Mouse (Mus musculus): ENCODE measurements around the gene Sec31b.
A peak's percentile ranks its signal among the peaks of the same experiment; 100 is the strongest.

Sec31b gene

DNA sequence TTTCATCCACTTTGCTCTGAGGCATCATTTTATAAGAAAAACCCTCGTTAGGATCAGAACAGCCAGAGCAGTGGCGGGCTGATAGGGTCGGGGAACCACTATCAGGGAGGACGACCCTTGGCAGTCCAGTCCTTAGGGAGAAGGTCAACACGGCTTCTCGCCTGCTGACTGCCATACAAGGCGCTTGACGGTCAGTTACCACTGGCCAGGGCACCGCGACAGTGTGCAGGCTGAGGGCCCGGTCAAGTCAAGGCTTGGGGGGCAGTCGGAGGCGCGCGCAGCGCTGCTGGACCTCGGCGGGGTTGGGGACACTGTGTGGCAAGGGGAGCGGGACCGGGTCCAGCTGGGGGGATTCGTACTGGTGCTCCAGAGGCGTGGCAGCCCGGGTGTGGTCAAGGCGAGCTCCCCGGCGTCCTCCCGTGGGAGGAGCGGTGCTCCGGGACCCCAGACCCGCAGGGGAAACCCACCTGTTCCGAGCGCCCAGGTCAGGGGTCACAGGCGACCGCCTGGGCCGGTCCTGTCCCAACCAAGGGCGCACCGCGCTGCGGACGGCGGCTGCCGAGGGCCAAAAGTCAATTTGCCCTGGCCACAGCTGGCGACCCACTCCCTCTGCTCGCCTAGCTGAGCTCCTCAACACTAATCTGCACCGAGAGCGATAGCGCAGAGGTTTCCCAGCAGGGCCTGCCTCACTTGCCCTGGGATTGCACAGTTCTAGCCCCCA lies at the start of gene Sec31b:
TSS of gene Sec31b (minus strand) at position 544 of the 721 bp plus-strand sequence.
- peak; percentile 59 for DNase-seq

DNA sequence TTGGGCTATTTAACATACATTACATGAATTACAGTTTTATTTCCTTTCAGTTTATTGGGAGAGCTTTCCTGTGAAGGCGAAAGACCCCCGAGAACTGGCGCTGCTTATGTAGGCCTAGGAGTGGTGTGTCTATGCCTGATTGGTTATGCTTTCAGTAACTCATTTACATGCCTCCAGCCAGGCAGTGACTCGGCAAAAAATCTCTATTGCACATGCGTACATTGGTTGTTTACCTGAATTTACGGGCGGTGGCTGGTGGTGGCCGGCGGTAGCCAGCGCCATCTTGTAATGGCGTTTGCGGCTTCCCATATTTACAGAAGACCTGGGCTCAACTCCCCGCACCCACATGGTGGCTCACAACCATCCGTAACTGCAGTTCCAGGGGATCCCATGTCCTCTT lies 48.5 kb upstream of the Sec31b start:
- no peak for DNase-seq

- DNase-seq: no peak
These were observed 46.0 kb upstream of the Sec31b start for GRCm38 (mm10) chr19:44591638-44592037.

DNA sequence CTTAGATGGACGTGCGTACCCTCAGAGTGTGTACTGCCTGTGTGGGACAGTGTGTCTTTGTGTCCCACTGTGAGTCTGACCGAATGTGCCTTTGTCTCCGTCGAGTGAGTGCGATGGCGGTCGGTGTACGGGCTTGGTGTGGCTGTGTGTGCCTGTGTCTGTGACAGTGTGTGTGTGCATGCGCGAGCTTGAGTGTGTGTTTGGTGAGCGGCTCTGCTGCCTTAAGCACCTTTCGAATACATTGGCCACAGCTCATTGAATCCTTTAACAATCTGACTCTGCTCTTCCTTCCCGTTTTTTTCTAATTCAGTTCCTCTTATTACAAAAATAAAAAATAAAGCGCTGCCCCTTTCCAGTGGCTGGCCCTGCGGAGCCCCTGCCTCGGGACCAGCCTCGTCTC lies 45.3 kb upstream of the Sec31b start:
- no peak for DNase-seq

DNA sequence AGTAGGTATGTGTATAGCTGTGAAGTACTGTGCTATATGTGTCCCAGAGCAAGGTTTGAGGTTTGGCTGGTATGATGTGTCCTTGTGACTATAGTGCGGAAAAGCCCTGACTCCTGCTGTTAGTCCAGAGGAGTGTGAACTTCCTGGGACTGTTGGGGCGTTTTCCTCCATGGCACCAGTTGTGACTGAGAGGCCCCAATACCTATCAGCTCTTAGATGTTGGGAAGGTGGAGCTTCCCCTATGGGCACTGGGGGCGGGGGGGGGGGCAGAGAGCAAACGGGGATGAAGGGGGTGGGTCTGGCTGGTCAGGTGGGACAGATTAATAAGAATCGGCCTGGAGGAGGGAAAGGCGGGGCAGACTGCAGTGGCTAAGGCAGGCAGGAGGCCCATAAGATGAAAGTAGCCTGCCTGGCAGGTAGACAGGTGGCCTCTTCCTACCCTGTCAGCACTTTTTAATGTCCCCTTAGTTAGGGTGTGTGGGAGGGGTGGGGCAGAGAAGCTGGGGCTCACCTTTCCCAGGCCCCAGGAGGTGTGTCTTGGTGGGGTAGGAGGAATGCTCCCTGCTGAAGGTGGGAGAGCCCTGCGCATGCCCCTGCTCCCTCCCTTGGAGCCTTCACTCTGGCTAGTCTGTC lies 44.0 kb upstream of the Sec31b start:
- DNase-seq: no peak

DNA sequence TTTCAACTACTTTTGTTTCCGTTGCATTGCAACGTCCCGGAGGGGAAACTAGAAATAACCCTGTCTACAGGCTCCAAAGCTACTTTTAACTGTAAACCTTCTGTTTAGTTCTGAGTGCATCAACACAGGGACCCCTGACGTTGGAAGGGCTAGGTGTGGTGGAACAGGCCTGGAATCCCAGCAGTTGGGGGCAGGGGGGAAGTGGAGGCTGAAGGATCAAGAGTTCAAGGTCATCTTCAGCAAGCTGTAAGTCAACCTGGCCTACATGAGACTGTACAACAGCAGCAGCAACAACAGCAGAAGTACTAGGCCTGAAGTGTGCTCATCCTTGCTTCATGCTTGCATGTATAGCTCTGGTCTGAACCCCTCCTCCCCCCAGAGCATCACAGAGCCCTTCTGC lies 42.4 kb upstream of the Sec31b start:
- no peak for DNase-seq

- DNase-seq: peak; percentile 89
These were observed 37.1 kb upstream of the Sec31b start for GRCm38 (mm10) chr19:44582638-44583309.

DNA sequence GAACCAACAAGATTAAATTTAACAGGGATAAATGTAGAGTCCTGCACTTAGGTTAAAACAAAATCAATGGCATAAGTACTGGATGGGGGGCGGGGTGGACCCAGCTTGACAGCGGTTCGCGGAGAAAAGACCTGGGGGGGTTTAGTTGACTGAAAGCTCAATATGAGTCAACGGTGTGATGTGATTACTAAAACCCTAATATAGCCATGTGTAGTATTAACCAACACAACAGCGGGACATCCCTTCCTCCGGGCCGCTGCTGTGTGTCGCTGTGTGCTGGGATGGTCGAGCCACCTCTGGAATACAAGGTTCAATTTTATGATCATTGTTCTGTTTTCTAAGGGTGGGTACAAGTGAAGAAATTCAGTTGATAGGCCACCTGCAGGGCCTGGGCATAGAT lies 36.4 kb upstream of the Sec31b start:
- no peak for DNase-seq

DNA sequence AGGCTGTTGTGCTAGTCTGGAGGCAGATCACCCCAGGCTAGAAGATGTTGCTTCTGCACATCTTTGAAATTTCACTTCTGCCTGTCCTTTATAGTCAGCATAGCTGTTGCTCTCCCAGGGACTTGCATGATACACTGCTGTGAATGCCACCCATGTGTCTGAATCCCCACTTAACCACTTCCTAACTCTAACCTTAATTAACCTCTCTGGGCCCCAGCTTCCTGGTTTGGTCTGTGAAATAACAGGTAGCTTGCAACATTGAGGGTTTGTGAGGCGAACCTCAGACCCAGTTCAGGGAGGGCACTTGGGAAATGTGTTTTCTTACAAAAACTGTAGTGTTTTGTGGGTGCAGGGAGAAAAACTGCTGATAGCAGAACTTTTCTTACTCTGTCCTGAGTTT lies 32.4 kb upstream of the Sec31b start:
- DNase-seq: no peak

DNA sequence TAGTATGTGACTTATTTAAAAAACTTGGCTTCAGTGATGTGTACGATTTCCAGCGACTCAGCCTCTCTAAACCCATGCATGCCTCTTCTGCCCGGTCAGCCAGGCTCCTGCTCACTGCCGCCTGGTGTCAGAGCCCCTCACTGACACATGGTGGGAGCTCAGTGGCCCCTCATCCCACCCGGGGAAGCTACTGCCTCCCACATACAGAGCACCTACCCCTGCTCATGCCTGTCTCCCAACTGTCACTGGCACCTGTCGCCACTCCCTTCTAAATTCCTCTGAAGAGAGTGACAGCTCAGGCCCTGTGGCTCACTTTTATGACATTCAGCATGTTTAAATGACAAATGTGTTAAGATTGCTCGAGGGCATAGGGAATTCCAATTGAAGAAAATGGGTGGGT lies 30.6 kb upstream of the Sec31b start:
- no peak for DNase-seq

DNA sequence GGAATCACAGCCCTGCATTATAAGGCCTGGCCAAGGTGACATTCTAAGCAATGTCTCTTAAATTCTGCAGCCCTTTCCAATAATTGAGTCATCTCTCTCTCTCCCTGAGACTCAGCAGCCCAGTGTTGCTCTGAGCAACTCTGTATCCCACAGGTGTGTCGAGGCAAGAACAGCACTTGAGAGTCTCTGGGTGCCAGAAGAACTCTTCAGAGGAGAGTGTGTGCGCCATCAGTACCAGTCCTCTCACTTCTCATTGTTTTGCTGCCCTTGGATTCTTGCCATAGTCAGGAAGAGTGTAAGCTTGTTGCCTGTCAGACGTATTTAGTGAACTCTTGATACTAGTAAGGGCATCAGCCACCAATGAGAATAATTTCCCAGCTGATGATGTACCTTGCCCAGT lies 22.1 kb upstream of the Sec31b start:
- no peak for DNase-seq

GRCm38 (mm10) chr19:44564006-44564405 lies 18.3 kb upstream of the Sec31b start:
- no peak for DNase-seq

DNA sequence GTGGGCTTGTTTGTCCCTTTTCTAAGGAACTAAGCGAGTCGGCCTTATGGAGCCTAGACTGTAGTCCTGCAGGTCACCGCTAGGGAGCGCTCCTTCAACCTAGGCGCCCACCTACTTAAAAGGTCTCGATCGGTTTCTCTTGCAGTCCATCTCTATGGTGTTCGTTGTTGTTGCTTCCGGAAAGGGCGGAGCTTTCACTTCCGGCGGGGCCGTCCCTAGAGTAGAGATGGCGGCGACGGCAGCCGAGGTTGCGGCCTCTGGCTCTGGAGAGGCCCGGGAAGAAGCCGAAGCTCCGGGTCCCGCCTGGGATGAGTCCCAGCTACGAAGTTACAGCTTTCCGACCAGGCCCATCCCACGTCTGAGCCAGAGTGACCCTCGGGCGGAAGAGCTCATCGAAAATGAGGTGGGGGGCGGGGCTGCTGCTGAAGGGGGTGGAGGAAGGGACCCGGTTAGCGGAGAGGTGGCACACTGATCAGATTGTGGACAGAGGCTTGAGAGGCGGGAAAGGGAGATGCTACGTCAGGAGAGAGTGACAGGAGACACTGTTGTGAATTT lies 17.1 kb upstream of the Sec31b start, which contains the start of gene Hif1an:
TSS of gene Hif1an (plus strand) at position 199 of the 555 bp plus-strand sequence.
- DNase-seq: peak; percentile 99

GRCm38 (mm10) chr19:44554861-44555590 lies 9.4 kb upstream of the Sec31b start, which contains the start of gene Ndufb8:
TSS of gene Ndufb8 (minus strand) at chr19:44555440.
- DNase-seq: peak; percentile 96

DNA sequence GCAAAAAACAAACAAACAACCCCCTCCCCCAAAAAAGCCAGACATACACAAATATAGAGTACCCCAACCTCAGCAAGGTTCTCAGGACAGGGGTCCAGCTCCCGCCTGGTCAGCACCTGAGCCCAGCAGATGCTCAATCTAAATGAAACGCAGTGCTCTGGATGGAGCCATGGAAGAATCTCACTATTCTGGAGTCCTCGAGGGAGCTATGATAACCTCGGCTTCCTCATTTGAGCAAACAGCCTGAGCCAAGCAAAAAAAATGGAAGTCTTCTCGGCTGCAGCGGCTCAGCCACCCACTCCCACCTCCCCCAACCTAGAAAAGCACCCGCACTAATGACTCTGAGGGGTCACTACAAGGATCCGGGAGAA lies 8.8 kb upstream of the Sec31b start:
- DNase-seq: no peak

- no peak for DNase-seq
These were observed 7.6 kb upstream of the Sec31b start for GRCm38 (mm10) chr19:44553286-44553685.

DNA sequence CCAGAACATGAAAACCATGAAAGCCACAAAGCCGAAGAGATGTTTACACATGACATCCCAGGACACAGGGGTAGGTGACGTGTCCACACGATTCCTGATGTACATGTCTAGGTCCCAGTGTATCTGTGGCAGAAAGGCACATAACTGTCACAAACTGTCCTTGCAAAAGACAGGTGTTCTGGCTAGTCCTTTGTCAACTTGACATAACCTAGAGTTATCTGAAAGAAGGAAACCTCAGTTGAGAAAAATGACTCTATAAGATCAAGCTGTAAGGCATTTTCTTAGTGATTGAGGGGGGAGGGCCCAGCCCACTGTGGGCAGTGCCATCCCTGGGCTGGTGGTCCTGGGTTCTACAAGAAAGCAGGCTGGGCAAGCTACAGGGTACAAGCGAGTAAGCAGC lies 7.1 kb upstream of the Sec31b start, which contains the start of gene Gm20538:
TSS of gene Gm20538 (minus strand) at position 101 of the 400 bp plus-strand sequence.
- DNase-seq: no peak

DNA sequence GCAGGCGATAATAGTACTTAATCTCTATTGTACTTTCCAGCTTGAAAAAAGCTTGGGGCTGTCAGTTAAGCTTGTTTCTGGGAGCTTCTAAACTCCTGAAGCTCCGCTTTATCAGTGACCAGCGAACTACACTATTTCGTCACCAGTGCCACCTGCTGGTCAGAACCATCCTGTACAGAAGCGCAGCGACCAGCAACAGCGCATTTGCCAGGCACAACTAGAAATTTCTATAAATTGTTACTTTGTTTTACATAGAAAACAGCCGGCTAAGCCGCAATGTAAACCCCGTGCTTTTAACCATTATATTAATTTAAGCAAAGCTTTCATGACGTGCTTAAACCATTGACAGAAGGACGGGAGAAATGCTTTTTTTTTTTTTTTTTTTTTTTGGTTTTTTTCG lies 889 bp downstream of the Sec31b start:
- DNase-seq: peak; percentile 85

GRCm38 (mm10) chr19:44544372-44544771 lies 1.3 kb downstream of the Sec31b start:
- no peak for DNase-seq

GRCm38 (mm10) chr19:44542694-44543178 lies 2.9 kb downstream of the Sec31b start:
- DNase-seq: no peak

DNA sequence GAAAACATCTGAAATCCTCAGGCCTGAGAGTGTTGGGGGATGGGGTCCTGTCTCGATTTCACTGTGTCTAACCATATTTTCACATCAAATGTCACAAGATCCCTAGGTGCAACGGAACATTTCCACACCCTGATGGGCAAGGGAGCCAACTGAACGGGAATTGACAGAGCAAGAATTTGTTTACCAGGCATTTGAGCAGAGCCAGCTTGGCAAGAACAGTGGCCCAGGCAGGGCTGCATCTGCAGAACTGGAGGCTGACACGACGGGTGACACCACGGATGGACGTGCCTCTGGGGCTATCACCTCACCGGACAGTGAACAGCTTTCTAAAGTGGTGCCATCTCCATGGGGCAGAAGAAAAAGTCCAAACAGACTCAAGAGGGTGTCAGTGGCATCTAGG lies 8.2 kb downstream of the Sec31b start:
- no peak for DNase-seq

GRCm38 (mm10) chr19:44535376-44535775 lies 10.3 kb downstream of the Sec31b start:
- DNase-seq: peak; percentile 52

GRCm38 (mm10) chr19:44530018-44530417 lies 15.6 kb downstream of the Sec31b start:
- no peak for DNase-seq
